Comparison of ENCODE assay signal across 10 mouse cellular contexts in genomic region chr6:83131469-83132034, GRCm38 (mm10). TPM values are rescaled to one million over a fixed set of nuclear protein-coding genes. Genes with fewer than 3 reads are reported as not detected.
A peak's percentile ranks its signal among the peaks of the same experiment; 100 is the strongest.
DNase-seq lines count a peak whose midpoint lies in the region; ATAC-seq and TF ChIP-seq lines count a peak whose summit lies in the region.
"Had no signal": no experiment of that assay in that cellular context is flagged by ENCODE, and none has a peak within 500 bp of the region (broad histone marks: within the 10 kb centered on the region; RNA-seq: fewer than 3 reads in every experiment).

No protein-coding gene starts in this region.

- H3K27ac ChIP-seq in liver, adult 2 months (replicated peaks; ENCODE audit: insufficient read depth, low read depth, low read length): peak overlapping the region; percentile 69
- peak overlapping the region; percentile 54 for H3K27ac ChIP-seq in lung, postnatal 0 days (ENCODE audit: low read length)
- peak overlapping the region; percentile 71; the same call in 1 of the 2 replicates for H3K27ac ChIP-seq in stomach, postnatal 0 days (replicated peaks)
- no peak overlapping the region for H3K27ac ChIP-seq in forebrain, embryonic 13.5 days
- H3K27ac ChIP-seq in forebrain, embryonic 14.5 days (ENCODE audit: low read depth, low read length): no peak overlapping the region
- H3K27ac ChIP-seq: embryonic facial prominence, embryonic 12.5 days had no signal

- TF ChIP-seq POLR2A in liver, adult 2 months (IDR thresholded peaks at IDR 0.05; ENCODE audit: extremely low read depth, insufficient read depth, low read length): no peak

- H3K9ac ChIP-seq in liver, adult 2 months (ENCODE audit: low read depth, low read length): peak overlapping the region; percentile 31
- H3K9ac ChIP-seq in lung, postnatal 0 days (replicated peaks; ENCODE audit: low read depth): no peak overlapping the region
- H3K9ac ChIP-seq in stomach, postnatal 0 days (ENCODE audit: low read length): no peak overlapping the region
- H3K9ac ChIP-seq in forebrain, embryonic 13.5 days: no peak overlapping the region
- H3K9ac ChIP-seq in forebrain, embryonic 14.5 days (ENCODE audit: low read length): no peak overlapping the region
- H3K9ac ChIP-seq: embryonic facial prominence, embryonic 12.5 days had no signal

- no peaks in the 10 kb centered on the region for H3K9me3 ChIP-seq in lung, postnatal 0 days (ENCODE audit: low read length)
- H3K9me3 ChIP-seq in stomach, postnatal 0 days (ENCODE audit: control insufficient read depth, low read length): no peaks in the 10 kb centered on the region
- no peaks in the 10 kb centered on the region for H3K9me3 ChIP-seq in forebrain, embryonic 13.5 days (replicated peaks)
- H3K9me3 ChIP-seq in forebrain, embryonic 14.5 days (replicated peaks; ENCODE audit: control insufficient read depth, low read length): no peaks in the 10 kb centered on the region
- H3K9me3 ChIP-seq: embryonic facial prominence, embryonic 12.5 days had no signal

- peak; percentile 82 for TF ChIP-seq EP300 in lung, postnatal 0 days (IDR thresholded peaks at IDR 0.05)
- no peak for TF ChIP-seq EP300 in stomach, postnatal 0 days (optimal IDR thresholded peaks at IDR 0.05)

- DNase-seq in liver, adult 2 months (ENCODE audit: extremely low read depth, low read depth, low spot score): peak; percentile 98
- no peak for DNase-seq in liver
- peak; percentile 65 for DNase-seq in kidney, postnatal 10 days
- DNase-seq in lung, postnatal 0 days (ENCODE audit: low spot score): peak; percentile 90
- peak; percentile 54 for DNase-seq in stomach, postnatal 0 days (ENCODE audit: low spot score)
- no peak for DNase-seq in ovary, postnatal 36 days (ENCODE audit: low spot score)
- no peak for DNase-seq in forebrain, embryonic 14.5 days (ENCODE audit: low spot score)
- DNase-seq: right cerebral cortex, adult 18-20 months had no signal

- H3K4me3 ChIP-seq in liver, adult 2 months (ENCODE audit: insufficient read depth, low read depth, low read length): no peak overlapping the region
- no peak overlapping the region for H3K4me3 ChIP-seq in lung, postnatal 0 days (ENCODE audit: low read depth, low read length)
- no peak overlapping the region for H3K4me3 ChIP-seq in stomach, postnatal 0 days (ENCODE audit: low read depth, low read length)
- no peak overlapping the region for H3K4me3 ChIP-seq in forebrain, embryonic 13.5 days
- H3K4me3 ChIP-seq in forebrain, embryonic 14.5 days (ENCODE audit: low read depth, low read length): no peak overlapping the region
- H3K4me3 ChIP-seq: embryonic facial prominence, embryonic 12.5 days had no signal

- H3K27me3 ChIP-seq in liver, adult 2 months (ENCODE audit: control insufficient read depth, insufficient read depth, low read length): no peaks in the 10 kb centered on the region
- no peaks in the 10 kb centered on the region for H3K27me3 ChIP-seq in lung, postnatal 0 days (replicated peaks; ENCODE audit: insufficient read depth, low read length)
- H3K27me3 ChIP-seq in stomach, postnatal 0 days (ENCODE audit: control insufficient read depth, insufficient read depth, low read length): no peaks in the 10 kb centered on the region
- H3K27me3 ChIP-seq in forebrain, embryonic 13.5 days: peaks cover 23% of the 10 kb centered on the region
- peaks cover 1% of the 10 kb centered on the region; the same call in 1 of the 2 replicates for H3K27me3 ChIP-seq in forebrain, embryonic 14.5 days (replicated peaks; ENCODE audit: control insufficient read depth, insufficient read depth, low read length)
- H3K27me3 ChIP-seq: embryonic facial prominence, embryonic 12.5 days had no signal

- H3K4me1 ChIP-seq in liver, adult 2 months (ENCODE audit: control insufficient read depth, insufficient read depth, low read length): peaks cover 19% of the 10 kb centered on the region
- H3K4me1 ChIP-seq in lung, postnatal 0 days (ENCODE audit: insufficient read depth, low read depth, low read length): peaks cover 17% of the 10 kb centered on the region; the same call in 1 of the 2 replicates
- no peaks in the 10 kb centered on the region; the same call in none of the 2 replicates for H3K4me1 ChIP-seq in stomach, postnatal 0 days (replicated peaks; ENCODE audit: control insufficient read depth, insufficient read depth)
- H3K4me1 ChIP-seq in forebrain, embryonic 13.5 days: peaks cover 11% of the 10 kb centered on the region
- H3K4me1 ChIP-seq in forebrain, embryonic 14.5 days (ENCODE audit: control insufficient read depth, insufficient read depth, low read length): peaks cover under 1% of the 10 kb centered on the region; the same call in 1 of the 2 replicates

- no peaks in the 10 kb centered on the region for H3K79me2 ChIP-seq in liver, adult 2 months (ENCODE audit: control insufficient read depth, insufficient read depth, low read length)

- 0 out of 2 replicates have a peak overlapping the region, but pooled peaks have one; percentile 0 for H3K4me2 ChIP-seq in lung, postnatal 0 days (replicated peaks; ENCODE audit: low read depth, low read length)
- no peak overlapping the region for H3K4me2 ChIP-seq in stomach, postnatal 0 days (replicated peaks; ENCODE audit: low read depth)
- H3K4me2 ChIP-seq in forebrain, embryonic 13.5 days: no peak overlapping the region
- H3K4me2 ChIP-seq in forebrain, embryonic 14.5 days (ENCODE audit: low read length): no peak overlapping the region
- H3K4me2 ChIP-seq: embryonic facial prominence, embryonic 12.5 days had no signal

- peak; percentile 82 for ATAC-seq in lung, postnatal 0 days
- peak; percentile 49 for ATAC-seq in stomach, postnatal 0 days (ENCODE audit: low FRiP score, low TSS enrichment)
- no peak for ATAC-seq in forebrain, embryonic 13.5 days
- no peak for ATAC-seq in forebrain, embryonic 14.5 days

- 14% methylated on average over 6 of the region's 6 CpGs for WGBS in liver, adult 2 months
- WGBS in lung, postnatal 0 days: 32% methylated on average over 6 of the region's 6 CpGs
- 35% methylated on average over 6 of the region's 6 CpGs for WGBS in stomach, postnatal 0 days
- 84% methylated on average over 6 of the region's 6 CpGs for WGBS in forebrain, embryonic 13.5 days
- WGBS in forebrain, embryonic 14.5 days: 82% methylated on average over 6 of the region's 6 CpGs

- no peak for TF ChIP-seq CTCF in liver, adult 2 months (IDR thresholded peaks at IDR 0.05; ENCODE audit: low read depth, low read length)
- no peak for TF ChIP-seq CTCF in lung, postnatal 0 days (IDR thresholded peaks at IDR 0.05)
- TF ChIP-seq CTCF in stomach, postnatal 0 days (IDR thresholded peaks at IDR 0.05; ENCODE audit: low read depth): no peak

- no peaks in the 10 kb centered on the region for H3K36me3 ChIP-seq in liver, adult 2 months (ENCODE audit: control insufficient read depth, insufficient read depth, low read length)
- no peaks in the 10 kb centered on the region for H3K36me3 ChIP-seq in lung, postnatal 0 days (ENCODE audit: insufficient read depth, low read length)
- no peaks in the 10 kb centered on the region for H3K36me3 ChIP-seq in stomach, postnatal 0 days (ENCODE audit: control insufficient read depth, insufficient read depth, low read length)
- H3K36me3 ChIP-seq in forebrain, embryonic 13.5 days (ENCODE audit: poor library complexity, severe bottlenecking): no peaks in the 10 kb centered on the region
- H3K36me3 ChIP-seq in forebrain, embryonic 14.5 days (ENCODE audit: control insufficient read depth, insufficient read depth, low read length): no peaks in the 10 kb centered on the region
- H3K36me3 ChIP-seq: embryonic facial prominence, embryonic 12.5 days had no signal

RNA-seq across cellular contexts. Expression of gene Rtkn, which starts 3.7 kb away (rescaled TPM):
- 4.7 and 6.9 TPM in 2 replicates for total RNA-seq in liver, adult 2 months (2014; rRNA removed)
- polyA plus RNA-seq in liver, adult 2 months (2012; rRNA removed): 12.2 and 17.4 TPM in 2 replicates
- 51.2 and 63.8 TPM in 2 replicates for polyA plus RNA-seq in lung, postnatal 0 days (2015; fragmentation: Nextera tagmentation; extraction: Ambion mirVana)
- polyA plus RNA-seq in stomach, postnatal 0 days (2015; fragmentation: Nextera tagmentation; extraction: Ambion mirVana): 18.5 and 20.4 TPM in 2 replicates
- polyA plus RNA-seq in forebrain, embryonic 13.5 days (2015; fragmentation: Nextera tagmentation; extraction: Ambion mirVana): 10.4 and 10.5 TPM in 2 replicates
- 4.7 and 4.8 TPM in 2 replicates for polyA plus RNA-seq in forebrain, embryonic 14.5 days (2014; fragmentation: Nextera tagmentation; extraction: Ambion mirVana)

RNA-seq across cellular contexts. Expression of gene Ino80b, which starts 6.3 kb away (rescaled TPM):
- total RNA-seq in liver, adult 2 months (2014; rRNA removed): 9.5 and 10.3 TPM in 2 replicates
- polyA plus RNA-seq in liver, adult 2 months (2012; rRNA removed): 23.8 and 26.5 TPM in 2 replicates
- 14.5 and 18.1 TPM in 2 replicates for polyA plus RNA-seq in lung, postnatal 0 days (2015; fragmentation: Nextera tagmentation; extraction: Ambion mirVana)
- polyA plus RNA-seq in stomach, postnatal 0 days (2015; fragmentation: Nextera tagmentation; extraction: Ambion mirVana): 7.7 and 9.4 TPM in 2 replicates
- polyA plus RNA-seq in forebrain, embryonic 13.5 days (2015; fragmentation: Nextera tagmentation; extraction: Ambion mirVana): 13.2 and 13.3 TPM in 2 replicates
- 15.6 and 17.5 TPM in 2 replicates for polyA plus RNA-seq in forebrain, embryonic 14.5 days (2014; fragmentation: Nextera tagmentation; extraction: Ambion mirVana)

RNA-seq across cellular contexts. Expression of gene Wbp1, which starts 10.2 kb away (rescaled TPM):
- total RNA-seq in liver, adult 2 months (2014; rRNA removed): 39.5 and 48.3 TPM in 2 replicates
- 85.1 and 112 TPM in 2 replicates for polyA plus RNA-seq in liver, adult 2 months (2012; rRNA removed)
- polyA plus RNA-seq in lung, postnatal 0 days (2015; fragmentation: Nextera tagmentation; extraction: Ambion mirVana): 57.9 and 62.4 TPM in 2 replicates
- 57.4 and 59.4 TPM in 2 replicates for polyA plus RNA-seq in stomach, postnatal 0 days (2015; fragmentation: Nextera tagmentation; extraction: Ambion mirVana)
- 239 and 249 TPM in 2 replicates for polyA plus RNA-seq in forebrain, embryonic 13.5 days (2015; fragmentation: Nextera tagmentation; extraction: Ambion mirVana)
- 197 and 214 TPM in 2 replicates for polyA plus RNA-seq in forebrain, embryonic 14.5 days (2014; fragmentation: Nextera tagmentation; extraction: Ambion mirVana)

RNA-seq across cellular contexts. Expression of gene Mogs, which starts 16.3 kb away (rescaled TPM):
- total RNA-seq in liver, adult 2 months (2014; rRNA removed): 28.2 and 38.7 TPM in 2 replicates
- 51.3 and 66.1 TPM in 2 replicates for polyA plus RNA-seq in liver, adult 2 months (2012; rRNA removed)
- polyA plus RNA-seq in lung, postnatal 0 days (2015; fragmentation: Nextera tagmentation; extraction: Ambion mirVana): 21.6 and 23.5 TPM in 2 replicates
- 23.2 and 24.4 TPM in 2 replicates for polyA plus RNA-seq in stomach, postnatal 0 days (2015; fragmentation: Nextera tagmentation; extraction: Ambion mirVana)
- polyA plus RNA-seq in forebrain, embryonic 13.5 days (2015; fragmentation: Nextera tagmentation; extraction: Ambion mirVana): 13.5 and 19.2 TPM in 2 replicates
- polyA plus RNA-seq in forebrain, embryonic 14.5 days (2014; fragmentation: Nextera tagmentation; extraction: Ambion mirVana): 8.8 and 15.0 TPM in 2 replicates

RNA-seq across cellular contexts. Expression of gene Mrpl53, which starts 22.7 kb away (rescaled TPM):
- total RNA-seq in liver, adult 2 months (2014; rRNA removed): 66.0 and 78.2 TPM in 2 replicates
- polyA plus RNA-seq in liver, adult 2 months (2012; rRNA removed): 73.8 and 80.0 TPM in 2 replicates
- 127 and 128 TPM in 2 replicates for polyA plus RNA-seq in lung, postnatal 0 days (2015; fragmentation: Nextera tagmentation; extraction: Ambion mirVana)
- 108 and 117 TPM in 2 replicates for polyA plus RNA-seq in stomach, postnatal 0 days (2015; fragmentation: Nextera tagmentation; extraction: Ambion mirVana)
- polyA plus RNA-seq in forebrain, embryonic 13.5 days (2015; fragmentation: Nextera tagmentation; extraction: Ambion mirVana): 141 and 151 TPM in 2 replicates
- 128 and 154 TPM in 2 replicates for polyA plus RNA-seq in forebrain, embryonic 14.5 days (2014; fragmentation: Nextera tagmentation; extraction: Ambion mirVana)

Comparison
In these comparisons a context has a peak if more than half of its experiments do, and no peak if none do; other contexts are left out.
1. DNase-seq: peak in liver, adult 2 months (single experiment), kidney, postnatal 10 days (single experiment), lung, postnatal 0 days (single experiment) and stomach, postnatal 0 days (single experiment); none in liver (single experiment), ovary, postnatal 36 days (single experiment) and forebrain, embryonic 14.5 days (single experiment).
2. H3K27ac ChIP-seq: peak in liver, adult 2 months (single experiment), lung, postnatal 0 days (single experiment) and stomach, postnatal 0 days (single experiment); none in forebrain, embryonic 13.5 days (single experiment) and forebrain, embryonic 14.5 days (single experiment).
3. ATAC-seq: peak in lung, postnatal 0 days (single experiment) and stomach, postnatal 0 days (single experiment); none in forebrain, embryonic 13.5 days (single experiment) and forebrain, embryonic 14.5 days (single experiment).